Mouse (Mus musculus) layer of hippocampus, adult 8-10 months (tissue): Measurements from ENCODE around the gene Cbarp. TPM values are rescaled to one million over a fixed set of nuclear protein-coding genes. Genes with fewer than 3 reads are reported as not detected.

Source experiments
- DNase-seq, 2 experiments: peaks; one replicate each; pipeline ENCODE4 v3.0.0; 2022; ENCODE audit warnings: low spot score in 2 of 2
- total RNA-seq, 4 experiments: library from RNA; stranded (reverse); gene quantifications; 2 replicates each; pipeline ENCODE4 v1.2.4; 2022

Gene Cbarp
- total RNA-seq, 4 experiments from 2014 or later, result 295 to 345 (median 308) TPM

DNA sequence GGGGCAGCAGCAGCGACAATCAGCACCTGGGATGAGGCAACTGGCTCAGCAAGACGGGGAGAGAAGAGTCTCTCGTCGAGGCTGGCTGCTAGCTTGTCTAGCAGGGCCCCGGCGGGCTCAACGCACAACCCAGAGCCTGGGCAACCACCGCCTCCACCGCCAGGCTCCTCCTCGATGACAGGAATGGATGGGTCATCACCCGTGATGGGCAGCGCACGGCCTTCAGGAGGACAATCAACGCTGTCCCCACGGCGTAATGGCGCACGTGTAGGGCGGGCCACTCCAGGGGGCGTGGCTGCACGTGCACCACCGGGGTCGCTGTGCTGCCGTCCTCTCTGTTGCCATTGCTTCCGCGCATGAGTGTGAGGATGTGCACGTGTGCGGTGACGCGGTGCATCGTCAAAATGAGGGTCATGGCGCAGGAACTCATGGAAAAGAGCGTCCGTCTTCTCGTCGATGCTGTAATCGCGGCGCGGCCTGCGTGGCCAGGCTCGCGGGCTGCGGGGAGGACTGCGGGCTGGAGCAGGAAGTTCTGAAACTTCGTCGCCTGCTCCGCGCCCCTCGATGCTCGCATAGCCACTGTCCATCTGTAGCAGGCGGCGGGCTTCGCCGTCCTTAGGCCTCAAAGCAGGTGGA, 9.2 kb downstream of the Cbarp start:
- DNase-seq, result peak in 1 of 2 experiments; percentile 65

DNA sequence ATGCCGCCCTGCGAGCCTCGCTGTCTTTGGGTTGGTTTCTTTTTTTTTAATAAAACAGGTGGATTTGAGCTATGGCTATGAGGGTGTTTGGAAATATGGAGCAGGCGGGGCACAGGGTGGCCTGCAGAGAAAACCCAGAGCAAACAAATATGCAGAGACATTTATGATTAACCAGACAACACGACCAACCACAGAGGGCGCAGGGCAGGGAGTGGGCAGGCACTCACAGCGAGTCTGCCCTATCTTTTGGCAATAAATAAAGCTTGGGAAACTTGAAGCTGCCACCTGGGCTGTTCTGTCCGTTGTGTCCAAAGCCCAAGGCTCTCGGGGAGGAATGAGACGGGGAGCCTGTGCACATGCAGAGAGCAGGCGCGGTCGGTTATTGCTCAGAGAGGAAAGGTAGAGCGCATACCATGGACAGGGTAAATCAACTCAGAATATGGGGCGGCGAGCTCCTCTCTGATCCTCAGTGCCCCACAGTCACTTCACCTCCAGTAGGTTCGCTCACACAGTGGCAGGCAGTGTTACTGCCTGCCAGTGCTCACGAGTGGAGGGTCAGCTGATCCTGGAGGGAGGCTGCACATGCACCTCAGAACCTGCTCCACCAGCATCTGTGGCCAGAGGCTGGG, 10.1 kb downstream of the Cbarp start:
- DNase-seq, result no peak

DNA sequence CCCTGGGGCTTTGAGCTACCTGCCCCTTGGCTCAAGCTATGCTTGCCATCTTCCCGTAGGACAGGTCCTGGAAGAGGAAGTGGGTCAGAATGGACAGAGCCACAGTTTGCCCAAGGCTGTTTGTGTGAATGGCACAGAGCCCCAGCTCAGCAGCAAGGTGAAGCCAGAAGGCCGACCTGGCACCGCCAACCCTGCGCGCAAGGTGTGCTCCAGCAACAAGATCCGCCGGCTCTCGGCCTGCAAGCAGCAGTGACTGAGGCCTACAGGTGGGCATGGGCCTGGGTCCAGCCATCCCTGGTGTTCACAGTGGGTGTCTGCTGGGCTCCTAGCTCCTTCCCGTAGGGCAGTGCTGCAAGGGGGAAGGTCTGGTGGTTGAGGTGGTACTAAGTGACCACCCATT, 10.8 kb downstream of the Cbarp start:
- no peak for DNase-seq

DNA sequence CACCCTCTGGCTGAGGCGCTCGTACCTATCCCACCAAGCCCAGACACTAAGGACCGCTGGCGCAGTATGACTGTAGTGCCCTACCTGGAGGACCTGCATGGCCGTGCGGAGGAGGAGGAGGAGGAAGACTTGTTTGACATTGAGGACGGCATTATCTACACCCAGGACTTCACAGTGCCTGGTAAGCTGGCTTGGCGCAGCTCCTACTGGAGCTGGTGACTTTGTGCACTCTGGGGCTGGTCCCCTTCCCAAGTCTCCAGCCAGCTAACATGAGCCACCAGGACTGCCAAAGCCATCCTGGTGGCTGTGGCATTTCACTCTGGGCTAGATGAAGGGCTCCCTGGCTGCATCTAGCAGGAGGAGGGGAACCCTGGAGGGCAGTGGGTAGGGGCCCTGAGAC, 12.7 kb downstream of the Cbarp start:
- no peak for DNase-seq

DNA sequence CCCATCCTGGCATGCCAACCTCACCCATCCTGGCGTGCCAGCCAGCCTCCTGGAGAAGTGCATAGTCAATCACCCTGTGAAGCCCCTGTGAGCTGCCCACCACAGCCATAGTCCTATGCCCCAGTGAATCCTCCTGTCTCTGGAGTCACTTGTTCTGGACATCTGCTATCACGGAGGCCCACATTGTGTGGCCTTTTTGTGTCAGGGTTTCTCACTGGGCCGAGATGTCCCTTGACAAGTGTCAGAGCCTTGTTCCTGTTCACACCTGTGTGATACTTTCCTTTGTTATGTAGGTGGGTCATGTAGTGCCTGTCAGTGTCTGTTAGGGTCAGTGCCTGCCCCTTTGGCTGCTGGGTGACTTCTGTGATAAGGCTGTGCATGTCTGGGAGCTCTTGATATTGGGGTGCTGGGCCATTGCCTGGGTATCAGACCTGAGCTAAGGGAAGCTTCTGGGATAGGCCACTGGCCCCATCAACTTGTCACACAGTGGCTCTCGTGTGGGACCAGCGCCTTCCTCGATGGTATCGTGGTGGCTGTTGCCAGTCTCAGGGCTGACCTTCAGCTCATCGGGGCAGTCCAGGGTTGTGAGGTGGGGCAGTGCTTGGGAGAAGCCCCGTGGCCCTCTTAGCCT, 16.6 kb downstream of the Cbarp start:
- DNase-seq, result no peak

DNA sequence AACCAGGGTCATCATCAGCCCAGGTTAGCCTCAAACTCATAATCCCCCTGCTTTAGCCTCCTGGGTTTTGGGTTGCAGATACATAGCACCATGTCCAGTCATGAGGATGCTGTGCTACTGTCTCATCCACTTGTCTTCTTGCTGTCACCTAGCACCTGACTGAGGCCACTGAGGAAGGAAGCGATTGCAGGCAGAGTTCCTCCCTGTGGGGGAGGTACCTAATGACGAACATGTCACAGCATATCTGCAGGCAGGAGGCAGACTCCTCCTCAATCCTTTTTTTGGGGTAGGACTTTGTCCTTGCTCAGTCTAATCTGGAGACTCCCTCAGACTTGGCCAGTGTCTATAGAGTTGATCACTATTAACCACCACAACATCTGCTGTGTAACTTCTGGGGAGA, 19.0 kb downstream of the Cbarp start:
- DNase-seq, result no peak

DNA sequence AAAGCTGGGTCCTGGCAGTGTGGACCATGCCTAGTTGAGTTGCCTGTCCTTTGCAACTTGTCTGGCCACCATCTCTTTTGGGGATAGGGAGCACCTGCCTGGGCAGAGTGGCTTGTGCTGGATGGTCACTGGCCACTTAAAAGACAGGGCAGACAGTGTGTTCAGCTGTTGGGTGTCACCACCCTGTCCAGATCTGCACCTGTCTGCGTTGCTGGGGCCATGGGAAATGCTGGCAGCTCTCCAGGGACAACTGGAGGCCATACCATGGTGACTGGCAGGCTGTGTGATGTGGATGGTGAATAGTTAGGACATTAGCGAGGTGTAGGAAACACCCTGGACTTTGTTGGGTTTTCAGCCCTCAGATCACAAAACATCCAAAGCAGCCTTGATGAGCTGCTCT, 20.5 kb downstream of the Cbarp start:
- DNase-seq, result no peak

DNA sequence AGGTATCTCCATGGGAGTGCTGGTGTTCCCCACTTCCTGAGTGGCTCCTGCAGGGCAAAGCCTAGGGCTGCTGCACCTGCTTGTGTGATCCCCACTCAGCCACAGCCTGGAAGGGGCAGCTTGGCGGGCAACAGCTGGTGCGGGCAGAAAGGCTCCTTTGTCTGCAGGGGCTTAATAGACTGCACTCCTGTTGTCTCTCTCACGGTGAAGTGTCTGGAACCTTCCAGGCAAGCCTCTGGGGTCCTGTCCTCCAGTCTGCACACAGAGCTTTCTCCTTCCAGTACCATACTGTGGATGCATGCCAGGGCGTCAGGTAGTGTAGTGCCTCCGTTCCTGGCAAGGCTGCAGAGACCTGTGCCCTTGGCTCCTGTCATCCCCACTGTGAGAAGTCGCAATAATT, 22.1 kb downstream of the Cbarp start:
- no peak for DNase-seq

DNA sequence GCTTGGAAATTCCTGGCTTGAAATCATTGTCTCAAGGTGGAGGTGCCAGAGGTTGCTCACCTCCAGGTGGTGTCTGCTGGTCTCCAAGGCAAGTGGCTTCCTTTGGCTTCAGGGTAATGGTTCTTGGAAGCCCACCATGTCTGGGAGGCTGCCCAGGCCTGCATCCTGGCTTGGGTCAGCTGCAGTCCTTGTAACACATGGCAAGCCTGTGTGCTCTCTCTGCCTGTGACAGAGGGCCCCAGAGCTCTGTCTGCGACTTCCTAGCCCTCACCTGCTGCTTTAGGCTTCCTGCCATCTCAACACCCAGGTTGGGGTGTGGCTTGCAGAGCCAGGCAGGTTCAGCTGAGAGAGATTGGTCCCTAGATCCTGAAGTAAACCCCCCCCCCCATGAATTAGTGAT, 22.9 kb downstream of the Cbarp start:
- no peak for DNase-seq

DNA sequence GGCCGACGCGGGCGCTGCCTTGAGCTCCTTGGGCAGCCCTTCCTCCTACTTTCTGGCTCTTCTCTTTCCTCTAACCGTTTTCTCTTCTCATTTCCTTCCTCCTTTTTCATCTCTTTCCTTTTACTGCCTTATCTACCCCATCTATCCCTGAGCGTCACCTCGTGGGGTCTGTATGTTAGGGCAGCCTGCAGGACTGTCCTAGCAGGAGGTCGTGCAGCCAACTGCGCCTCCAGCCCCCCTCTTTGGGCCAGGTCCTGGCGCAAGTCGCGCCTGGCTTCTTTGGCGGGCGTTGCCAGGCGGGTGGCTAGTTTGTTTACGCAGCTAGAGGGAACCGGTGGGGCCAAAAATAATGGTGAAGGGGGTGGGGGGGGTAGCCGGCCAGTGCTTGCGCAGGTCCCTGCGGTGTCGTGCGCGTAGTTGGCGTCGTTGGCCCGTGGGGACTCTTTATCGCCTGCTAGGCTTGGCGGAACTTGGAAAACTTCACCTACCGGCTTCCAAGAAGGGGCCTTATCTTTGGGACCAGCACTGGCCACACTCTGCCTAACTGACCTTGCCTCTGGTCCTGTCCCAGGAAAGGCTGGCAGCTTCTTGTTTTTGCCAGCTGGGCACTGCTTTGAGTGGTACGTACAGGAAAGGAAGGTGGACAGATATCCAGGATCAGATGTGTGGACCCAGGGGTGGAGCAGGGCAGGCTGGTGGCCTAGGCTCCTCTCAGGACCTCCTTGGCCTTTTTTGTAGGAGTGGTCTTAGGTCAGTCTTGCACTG, 23.5 kb downstream of the Cbarp start:
- peak in 1 of 2 experiments; percentile 24 for DNase-seq

DNA sequence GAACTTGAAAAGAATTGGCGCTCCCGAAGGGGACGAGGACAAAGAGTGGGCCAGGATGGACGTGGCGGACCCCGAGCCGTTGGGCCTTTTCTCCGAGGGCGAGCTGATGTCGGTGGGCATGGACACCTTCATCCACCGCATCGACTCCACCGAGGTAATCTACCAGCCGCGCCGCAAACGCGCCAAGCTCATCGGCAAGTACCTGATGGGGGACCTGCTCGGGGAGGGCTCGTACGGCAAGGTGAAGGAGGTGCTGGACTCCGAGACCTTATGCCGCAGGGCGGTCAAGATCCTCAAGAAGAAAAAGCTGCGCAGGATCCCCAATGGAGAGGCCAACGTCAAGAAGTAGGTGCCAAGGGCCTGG, 24.1 kb downstream of the Cbarp start:
- DNase-seq, result peak in 1 of 2 experiments; percentile 26

DNA sequence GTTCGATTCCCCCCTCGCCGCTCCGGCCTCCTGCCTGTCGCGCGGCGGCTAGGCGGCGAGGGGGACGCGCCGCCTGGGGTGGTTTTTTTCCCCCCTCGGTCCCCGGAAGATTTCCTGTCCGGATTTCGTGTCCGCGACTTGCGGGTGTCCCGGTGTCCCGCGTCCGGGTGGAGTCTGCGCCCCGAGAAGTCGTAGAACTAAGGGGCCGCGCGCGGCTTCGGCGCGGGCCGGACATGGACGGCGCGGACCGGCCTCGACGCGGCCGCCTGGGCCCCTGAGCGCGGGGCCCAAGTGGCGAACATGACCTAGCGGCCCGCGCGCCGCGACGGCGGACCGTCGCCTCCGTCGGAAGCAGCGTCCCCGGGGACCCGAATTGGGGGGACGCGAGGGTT, 24.7 kb downstream of the Cbarp start:
- no peak for DNase-seq

DNA sequence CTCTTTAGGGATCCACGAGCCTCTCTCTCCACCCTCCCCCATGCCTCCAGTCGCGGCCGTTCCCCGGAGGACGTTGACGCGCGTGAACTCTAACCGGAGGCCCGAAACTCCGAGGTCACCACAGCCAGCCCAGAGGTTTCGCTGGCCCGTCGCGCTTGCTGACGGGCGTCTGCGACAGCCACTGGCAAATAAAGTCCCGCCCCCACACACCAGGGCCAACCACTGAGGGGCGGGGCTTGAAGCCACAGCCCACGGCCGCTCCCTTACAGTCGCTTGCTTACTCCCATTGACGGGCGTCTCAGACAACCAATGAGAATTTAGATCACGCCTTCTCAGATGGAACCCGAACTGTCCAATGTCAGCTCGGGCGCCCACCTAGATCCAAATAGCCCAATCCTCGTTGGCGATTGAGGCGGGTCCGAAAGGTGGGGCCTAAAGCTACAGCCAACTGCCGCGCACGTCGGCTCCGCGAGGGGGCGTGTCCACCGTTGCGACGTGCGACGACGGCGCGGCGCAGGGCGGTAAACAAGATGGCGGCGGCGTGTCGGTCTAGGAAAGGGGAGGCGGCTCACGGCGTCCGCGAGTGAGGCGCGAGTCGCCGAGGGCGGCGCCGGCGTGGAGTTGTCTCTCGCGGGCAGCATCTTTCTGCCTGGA, 25.2 kb downstream of the Cbarp start, which contains the start of gene Stk11:
Gene Stk11, plus strand, starts transcription at position 514 of the 654 bp plus-strand sequence.
- DNase-seq, result peak; percentile 100

DNA sequence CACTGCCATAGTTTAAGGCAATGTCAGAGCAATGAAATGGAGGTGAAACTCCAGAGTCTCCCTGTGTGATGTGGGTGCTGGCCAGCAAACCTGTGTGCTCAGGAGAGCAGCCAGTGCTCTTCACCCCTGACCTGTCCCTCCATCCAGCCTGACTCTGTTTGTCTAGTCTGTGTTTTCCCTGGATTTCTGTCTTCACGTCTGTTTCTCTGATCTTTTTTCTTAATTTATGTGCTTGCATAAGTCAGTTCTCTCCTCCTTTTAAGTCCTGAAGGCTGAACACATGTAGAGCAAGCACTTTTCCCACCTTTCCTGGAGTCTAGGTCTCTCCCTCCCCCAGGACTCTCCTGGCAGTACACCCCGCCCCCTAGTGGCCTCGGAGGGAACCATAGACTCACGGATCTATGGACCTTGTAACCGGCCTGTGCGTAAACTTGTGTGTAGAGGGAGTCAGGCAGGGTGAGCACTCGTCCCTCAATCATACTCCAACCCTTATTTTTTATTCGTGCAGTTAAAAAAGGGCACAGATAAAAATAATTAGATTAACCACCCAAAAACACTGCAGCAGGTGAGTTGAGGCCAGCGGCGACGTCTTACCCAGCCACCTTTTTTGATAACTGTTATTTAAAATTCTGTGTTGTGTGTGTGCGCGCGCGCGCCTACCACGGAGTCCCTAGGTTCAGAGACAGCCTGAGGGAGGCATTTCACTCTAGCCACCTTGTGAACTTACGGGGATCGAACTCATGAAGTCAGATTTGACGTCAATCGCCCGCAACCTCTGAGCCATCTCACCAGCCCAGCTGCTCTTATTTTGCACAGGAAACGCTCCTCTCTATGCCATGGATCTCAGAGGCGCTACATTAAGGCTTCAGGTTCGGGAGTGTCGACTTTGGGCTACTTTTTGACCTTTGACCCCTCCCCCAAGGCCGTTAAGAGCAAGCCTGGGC, 26.0 kb downstream of the Cbarp start:
- DNase-seq, result peak; percentile 75 to 84

DNA sequence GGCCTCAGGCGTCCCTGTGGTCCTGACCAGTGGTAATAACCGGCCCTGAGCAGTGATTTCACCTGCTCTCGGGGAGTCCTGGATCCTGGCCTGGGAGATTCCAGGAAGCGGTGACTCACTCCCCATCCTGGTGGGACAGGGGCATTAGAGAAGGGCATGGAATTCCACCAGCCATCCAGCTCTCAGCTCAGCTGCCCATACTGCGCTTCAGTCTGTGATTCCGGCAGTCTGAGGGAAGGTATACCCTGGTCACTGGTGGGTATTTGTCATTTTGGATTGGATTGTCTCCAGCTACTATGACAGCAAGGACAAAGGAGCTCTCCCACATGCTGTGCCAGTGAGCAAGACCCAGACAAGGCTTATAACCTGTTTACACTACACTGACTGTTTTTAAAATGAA, 33.0 kb downstream of the Cbarp start:
- DNase-seq, result no peak

DNA sequence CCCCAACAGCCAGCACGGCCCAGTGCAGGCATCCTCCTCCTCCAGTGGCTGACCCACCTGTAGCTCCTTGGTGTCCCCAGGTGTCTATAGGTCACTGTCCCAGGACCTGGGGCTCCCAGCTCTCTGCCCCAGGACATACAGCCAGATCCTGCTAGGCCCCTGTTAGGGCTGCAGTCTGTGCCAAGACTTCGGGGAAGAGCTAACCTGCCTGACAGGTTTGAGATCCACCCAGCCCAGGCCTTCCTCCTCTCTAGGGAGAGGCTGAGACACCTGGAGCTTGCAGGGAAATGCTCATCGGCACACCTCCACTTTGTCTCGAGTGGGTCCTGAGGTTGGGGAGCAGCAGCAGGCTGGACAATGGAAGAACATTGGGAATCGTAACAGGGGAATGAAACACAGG, 34.7 kb downstream of the Cbarp start:
- DNase-seq, result no peak

DNA sequence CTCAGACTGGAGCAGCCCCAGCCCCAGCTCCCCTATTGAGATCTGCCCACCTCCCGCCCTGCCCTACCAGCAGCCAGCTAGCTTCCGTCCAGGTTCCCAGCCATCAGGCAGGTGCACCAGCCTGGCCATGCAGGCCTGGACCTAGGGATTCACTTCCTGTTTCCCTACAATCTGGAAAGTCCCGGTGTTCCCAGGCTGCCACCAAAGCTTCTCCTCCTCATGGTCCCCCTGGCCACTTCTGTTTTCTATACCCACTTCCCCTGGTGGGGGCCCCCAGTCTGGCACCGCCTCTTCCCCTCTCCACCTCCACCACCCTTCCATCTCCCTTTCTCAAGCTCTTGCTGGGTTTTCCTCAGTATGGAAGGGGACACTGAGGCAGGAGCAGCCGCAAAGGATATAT, 35.2 kb downstream of the Cbarp start, which contains the start of gene Sbno2:
Gene Sbno2, minus strand, starts transcription at position 112 of the 400 bp plus-strand sequence.
- DNase-seq, result no peak

DNA sequence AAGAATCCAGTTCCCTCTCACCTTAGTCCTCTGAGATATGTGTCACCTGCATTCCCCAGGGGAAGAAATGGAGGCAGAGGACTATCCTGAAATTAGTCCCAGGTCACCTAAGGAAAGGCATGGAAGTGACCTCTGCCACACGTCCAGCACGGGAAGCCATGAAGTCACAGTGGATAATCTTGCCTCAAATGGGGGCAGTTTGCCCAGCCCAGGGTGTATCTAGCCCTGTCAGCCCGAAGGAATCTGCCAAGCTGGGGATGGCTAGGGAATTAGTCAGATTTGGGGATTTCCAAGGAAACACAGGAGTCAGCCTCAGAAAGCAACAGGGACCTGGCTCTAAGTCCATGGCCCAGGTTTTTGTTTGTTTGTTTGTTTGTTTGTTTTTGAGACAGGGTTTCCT, 36.5 kb downstream of the Cbarp start:
- DNase-seq, result no peak

DNA sequence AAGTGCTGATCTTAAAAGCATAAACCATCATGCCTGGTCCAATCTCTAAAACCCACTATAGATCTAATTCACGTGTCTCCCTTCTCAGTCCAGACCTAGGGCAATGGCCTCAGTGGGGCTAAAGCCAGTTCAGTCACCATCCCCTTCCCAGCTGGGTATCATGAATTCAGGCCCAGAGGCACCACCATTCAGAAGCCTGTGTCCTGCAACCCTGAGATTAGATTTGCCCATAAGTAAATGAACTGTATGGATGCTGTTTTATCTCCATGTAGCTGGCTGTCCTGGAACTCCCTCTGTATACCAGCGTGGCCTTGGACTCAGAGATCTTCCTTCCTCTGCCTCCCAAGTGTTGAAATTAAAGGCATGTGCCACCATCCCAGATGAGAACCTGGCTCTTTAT, 37.6 kb downstream of the Cbarp start:
- DNase-seq, result no peak

DNA sequence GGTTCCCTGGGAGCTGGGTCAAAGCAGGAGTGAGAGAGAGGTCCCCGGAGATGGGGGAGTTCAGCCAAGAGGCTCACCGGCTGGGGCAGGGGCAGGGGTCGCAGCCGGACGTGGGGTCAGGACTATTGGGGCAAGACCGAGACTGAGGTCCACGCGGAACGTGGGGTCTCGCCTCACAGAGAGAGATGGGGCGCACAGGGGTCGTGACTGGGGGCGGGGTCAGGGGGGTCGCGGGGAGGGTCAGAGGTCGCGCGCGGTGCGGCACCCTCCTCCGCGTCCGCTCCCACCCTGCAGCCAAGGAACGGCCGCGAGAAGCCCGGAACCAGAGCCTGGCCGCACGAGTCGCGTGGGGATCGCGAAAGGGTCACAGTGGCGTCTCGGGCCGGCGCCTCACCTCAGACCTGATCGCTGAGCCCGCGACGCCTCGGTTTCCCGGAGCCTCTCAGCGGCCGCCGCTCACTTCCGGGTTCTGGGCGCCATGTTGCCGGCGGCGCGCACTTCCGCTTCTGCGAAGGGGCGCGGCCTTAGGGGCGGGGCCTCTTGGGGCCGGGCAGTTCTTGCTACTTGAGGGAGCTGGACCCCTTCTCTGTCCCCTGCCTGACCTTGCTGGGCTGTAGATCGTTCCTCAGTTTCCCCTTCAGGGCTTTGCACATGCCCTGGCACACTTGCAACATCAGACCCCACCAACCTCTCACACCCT, 38.3 kb downstream of the Cbarp start:
- peak; percentile 63 to 75 for DNase-seq
